Mouse (Mus musculus) urinary bladder, postnatal 25 days (tissue): Measurements from ENCODE around the gene Hes7.

ENCODE experiments used
- DNase-seq: peaks from one replicate; pipeline ENCODE4 v3.0.0; 2022; ENCODE audit warnings: low spot score

Hes7 gene

DNA sequence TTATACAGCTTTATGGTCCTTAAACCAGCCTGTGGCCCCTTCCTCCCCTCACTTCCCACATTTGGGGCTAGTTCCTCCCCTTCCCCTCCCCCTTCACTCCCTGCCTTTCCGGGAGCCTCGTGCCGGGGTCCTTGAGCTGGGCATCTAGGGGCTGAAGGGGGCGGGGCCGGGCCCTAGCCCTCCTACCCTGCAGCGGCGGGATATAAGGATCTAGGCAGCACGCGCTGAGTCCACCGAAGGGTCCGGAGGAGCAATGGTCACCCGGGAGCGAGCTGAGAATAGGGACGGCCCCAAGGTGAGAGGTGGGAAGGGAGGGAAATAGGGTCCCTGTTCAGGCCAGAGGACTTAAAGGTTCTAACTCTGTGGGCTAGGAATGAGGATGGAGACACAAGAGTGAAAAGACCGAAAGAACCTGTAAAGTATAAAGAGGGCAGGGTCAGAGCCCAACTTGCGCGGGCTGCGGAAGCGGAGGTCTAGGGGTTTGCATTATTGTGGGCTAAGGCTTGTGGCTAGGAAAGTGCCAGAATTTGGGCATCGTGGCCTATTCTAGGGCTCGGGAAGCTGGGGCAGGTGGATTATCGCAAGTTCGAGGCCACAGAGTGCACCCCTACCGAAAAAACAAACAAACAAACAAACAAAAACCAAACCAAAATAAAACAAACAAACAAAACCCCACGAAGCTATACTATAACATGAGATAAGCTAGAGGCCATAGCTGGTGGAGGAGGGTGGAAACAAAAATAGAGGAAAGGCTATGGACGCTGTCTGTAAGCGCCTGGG, at the start of gene Hes7:
Gene Hes7, plus strand, starts transcription at position 184 of the 780 bp plus-strand sequence.
- DNase-seq: no peak

DNA sequence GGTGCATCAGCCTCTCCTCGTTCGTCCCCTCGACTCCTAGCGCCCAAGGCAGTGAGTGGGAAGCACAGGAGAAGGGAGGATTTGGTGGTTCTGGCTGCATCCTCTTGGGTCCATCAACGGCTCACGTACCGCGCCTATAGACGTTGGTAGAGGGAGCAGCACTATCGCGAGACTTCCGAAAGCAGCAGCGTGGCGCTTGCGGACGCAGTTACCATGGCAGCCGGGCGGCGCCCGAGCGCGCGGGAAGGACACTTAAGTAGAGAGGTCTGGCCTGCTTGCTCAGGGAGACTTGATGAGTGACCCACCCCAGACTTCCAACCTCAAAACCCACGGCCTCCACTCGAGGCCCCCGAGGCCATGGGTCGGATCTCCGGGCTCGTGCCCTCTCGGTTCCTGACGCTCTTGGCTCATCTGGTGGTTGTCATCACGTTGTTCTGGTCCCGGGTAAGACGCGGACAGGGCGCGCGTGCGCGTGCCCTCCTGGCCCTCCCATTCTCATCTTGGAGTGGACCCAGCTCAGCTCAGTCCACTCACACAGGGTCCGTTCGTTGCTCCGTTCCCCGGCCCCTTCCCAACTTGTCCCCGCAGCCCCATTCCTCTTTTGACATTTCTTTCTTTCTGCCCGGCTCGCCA, 49.5 kb upstream of the Hes7 start, which contains the start of gene Tmem107:
Gene Tmem107, plus strand, starts transcription at position 217 of the 633 bp plus-strand sequence.
- peak; percentile 94 for DNase-seq

DNA sequence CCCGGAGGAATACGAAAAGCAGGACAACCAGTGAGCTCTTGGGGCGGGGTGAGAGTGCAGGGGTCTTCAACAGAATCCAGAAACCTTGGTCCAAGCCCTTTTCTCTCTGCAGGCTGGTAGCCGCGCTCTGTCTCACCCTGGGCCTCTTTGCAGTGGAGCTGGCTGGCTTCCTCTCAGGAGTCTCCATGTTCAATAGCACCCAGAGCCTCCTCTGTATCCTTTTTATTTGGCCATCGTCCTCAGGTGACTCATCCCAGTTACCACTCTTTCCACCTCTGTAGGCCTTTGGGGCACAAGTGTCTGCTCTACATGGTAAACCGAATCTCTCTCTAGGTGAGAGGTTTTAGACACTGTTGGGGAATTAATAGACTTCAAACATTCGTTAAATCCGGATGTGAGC, 48.9 kb upstream of the Hes7 start:
- no peak for DNase-seq

DNA sequence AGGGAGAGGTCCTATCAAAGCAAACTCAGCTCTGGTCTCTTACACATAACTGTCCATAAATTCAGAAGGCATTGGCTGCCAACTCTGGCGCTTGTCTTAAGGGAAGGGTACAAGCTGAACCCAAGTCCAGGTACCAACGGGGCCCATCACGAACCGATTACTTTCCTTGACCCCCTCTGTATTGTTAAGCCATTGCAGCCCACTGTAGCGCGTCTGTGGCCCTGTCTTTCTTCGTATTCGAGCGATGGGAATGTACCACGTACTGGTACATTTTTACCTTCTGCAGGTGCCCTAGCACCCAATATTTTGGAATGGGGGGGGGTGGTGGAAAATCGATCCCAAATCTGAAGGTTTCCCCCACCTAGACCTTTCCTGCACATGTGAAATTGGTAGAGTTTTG, 48.0 kb upstream of the Hes7 start:
- no peak for DNase-seq

DNA sequence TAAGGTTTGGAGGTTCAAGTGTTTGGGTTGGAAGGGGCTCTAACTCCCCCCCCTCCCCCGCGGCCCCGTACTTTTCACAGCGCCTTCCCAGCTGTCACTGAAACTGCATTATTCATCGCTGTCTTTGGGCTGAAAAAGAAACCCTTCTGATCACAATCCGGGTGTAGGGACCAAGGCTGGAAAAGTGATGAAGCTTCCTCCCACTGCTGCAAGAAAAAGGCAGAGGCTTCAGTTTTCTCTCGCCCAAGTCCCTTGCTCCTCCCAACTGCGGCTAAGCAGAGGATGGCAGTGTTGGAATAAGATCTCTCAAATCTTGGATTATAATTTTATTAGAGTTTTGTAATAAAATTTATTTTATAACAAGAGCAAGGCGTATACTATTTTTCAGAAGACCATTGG, 47.5 kb upstream of the Hes7 start:
- no peak for DNase-seq

DNA sequence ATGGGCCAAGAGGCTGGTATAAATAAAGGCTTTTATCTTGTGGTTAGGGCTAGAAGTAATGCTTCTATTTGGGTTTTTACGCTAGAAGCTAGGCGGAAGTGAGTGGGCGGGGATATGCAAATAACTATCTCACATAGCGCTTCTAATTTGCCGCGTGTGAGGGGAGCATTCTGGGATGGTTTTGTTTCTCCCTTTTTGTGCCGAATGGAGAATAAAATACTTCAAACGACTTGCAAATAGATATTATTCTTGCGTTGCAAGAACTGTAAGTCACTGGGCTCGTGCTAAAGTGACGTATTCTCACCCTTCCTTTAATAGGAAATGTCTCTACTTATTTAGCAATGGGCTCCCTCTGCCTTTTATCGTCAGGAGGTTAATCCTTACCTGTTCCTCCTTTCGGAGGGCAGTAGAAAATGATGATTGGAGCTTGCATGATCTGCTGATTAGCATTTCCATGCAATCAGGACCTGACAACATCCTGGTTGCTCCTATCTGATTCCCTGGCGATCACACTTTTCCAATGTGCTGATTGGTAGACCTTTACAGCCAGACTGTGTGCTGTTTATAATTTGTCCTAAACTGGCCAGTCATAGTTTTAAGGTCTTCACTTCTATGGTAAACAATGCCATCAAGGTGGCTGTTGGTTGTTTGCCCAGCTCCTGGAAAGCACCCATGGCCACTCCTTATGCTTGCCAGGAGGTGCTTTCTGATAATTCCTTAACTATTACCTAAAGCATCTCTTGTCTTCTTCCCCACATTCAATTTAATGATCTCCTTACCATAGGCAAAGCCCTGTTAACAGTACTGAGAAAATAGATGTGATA, 46.9 kb upstream of the Hes7 start:
- peak; percentile 65 for DNase-seq

DNA sequence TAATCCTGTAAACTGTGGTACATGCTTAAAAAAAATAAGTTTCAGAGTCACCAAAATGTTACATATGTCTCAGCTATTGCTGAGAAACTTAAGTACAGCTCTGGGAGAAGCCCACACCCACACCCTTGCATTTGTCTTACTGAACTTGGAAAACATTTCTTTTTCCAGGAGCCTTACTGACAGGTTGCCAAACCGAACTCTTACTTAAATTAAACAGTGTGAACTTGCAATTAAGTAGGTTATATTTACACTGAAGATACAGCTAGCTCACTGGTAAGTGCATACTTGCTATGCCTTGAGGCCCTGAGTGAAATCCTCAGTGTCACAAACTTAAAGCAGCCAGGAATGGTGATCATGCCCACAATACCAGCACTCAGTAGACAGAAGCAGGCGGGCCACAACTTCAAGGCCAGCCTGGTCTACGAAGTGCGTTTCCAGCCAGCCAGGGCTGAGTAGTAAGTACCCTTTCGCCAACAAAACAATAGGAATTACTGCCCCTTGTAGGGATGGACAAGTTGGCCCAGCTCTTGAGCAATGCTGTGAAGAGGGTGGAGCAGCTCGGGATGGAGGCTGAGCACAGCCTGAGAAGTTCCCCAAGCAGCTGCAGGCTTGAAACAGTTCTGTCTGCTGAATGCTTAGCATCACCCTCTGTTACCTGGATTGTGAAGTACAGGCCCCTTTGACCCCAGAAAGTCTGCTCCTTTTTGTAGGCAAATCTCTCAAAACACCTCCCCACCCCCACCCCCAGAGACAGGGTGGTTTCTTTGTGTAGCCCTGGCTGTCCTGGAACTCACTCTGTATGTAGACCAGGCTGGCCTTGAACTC, 46.0 kb upstream of the Hes7 start:
- DNase-seq: no peak

DNA sequence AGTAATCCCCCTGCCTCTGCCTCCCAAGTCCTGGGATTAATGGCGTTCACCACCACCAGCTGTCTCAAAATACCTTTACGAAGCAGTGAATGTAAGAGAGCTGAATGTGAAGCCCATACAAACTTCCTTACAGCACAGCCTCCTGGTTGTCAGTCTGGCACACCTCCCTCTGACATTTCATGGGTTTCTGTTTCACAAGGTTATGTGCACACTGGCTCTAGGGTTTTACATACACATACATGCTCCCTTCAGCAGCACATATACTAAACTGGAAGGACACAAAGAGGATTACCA, 45.5 kb upstream of the Hes7 start:
- DNase-seq: no peak

DNA sequence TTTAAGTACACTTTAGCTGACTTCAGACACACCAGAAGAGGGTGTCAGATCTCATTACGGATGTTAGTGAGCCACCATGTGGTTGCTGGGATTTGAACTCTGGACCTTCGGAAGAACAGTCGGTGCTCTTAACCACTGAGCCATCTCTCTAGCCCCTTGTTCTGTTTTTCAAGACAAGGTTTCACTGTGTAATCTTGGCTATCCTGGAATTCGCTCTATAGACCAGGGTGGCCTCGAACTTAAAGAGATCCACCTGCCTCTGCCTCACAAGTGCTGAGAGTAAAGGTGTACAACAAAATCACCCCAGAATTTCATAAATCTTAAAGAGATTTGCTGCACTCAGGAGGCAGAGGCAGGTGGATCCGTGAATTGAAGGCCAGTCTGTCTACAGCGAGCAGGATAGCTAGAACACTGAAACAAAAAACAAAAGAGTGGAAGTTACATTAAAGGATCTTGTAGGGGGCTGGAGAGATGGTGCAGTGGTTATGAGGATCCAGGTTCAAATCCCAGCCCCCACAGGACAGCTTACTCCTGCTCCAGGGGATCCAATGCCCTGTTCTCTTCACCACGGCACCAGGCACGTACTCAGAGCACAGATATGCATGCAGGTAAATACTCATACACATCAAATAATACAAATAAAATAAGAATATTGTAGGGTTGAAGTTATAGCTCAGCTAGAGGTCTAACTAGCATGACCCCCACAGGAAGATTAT, 44.3 kb upstream of the Hes7 start:
- DNase-seq: no peak

DNA sequence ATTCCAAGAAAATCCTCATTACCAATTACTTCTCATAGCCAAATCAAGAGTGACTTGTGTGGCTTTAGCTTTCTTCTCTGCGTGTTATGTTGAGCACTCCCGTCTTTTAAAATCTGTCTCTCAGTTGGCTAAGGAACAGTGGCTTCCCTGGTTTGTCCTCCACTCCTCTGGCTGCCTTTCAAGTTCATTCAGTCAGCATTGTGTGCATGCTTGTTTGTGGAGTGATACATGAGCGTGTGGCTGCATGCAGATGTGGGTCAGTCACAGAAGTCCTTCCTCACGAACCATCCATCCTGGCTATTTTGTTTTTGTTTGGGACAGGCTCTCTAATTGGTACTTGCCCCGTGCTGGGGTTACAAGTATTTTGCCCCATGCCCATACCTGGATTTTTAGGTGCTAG, 43.6 kb upstream of the Hes7 start:
- no peak for DNase-seq

DNA sequence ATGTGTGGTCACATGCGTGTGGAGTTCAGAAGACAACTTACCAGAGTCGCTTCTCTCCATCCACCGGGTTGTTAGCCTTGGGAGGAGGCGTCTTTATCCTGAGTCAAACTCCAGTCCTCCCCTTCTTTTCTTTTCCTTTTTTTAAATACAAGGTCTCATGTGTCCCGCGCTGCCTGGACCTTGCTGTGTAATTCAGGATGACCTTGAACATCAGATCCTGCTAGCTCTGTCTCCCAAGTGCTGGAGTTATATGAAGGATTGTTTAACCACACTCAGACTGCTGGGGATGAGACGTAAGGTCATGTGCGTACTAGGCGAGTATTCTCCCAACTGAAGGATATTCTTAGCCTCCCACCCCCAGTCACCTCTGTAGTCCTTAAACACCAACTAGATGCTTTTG, 42.9 kb upstream of the Hes7 start:
- no peak for DNase-seq

DNA sequence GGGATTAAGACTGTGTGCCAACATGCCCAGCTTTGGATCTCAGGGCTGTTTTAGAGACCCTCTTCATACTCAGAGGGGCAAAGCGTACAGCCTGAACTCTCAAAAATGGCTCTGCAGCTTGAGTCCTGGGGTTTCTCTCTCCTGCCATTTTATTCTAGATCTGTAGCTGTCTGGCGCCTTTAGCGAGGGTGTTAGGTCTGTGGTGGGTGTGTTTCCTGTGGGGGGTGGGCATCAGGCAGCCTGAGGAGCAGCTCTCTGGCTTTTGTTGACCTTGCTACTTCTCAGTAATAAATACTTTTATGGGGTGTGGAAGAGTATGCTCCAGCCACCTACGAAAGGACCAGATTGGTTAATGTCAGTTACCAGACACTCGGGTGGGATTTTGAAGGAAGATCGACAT, 42.2 kb upstream of the Hes7 start:
- no peak for DNase-seq

DNA sequence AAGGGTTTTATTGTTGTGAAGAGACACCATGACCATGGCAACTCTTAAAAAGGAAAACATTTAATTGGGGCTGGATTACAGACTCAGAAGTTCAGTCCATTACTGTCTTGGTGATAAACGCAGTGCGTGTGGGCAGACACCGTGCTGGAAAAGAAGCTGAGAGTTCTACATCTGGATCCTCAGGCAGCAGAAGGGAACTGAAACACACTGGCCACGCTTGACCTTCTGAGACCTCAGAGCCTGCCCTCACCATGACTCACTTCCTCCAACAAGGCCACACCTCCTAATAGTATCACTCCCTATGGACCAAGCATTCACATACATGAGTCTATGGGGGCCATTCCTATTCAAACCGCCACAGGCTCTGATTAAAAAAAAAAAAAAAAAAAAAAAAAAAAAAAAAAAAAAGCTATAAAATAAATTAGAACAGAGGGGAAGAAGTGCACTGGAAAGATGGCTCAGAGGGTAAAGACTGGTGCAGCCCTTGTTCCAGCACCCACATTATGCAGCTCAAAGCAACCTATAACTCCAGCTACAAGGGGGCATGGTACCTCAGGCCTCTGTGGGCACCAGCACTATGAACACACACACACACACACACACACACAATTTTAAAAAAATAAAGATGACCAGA, 41.3 kb upstream of the Hes7 start:
- no peak for DNase-seq

DNA sequence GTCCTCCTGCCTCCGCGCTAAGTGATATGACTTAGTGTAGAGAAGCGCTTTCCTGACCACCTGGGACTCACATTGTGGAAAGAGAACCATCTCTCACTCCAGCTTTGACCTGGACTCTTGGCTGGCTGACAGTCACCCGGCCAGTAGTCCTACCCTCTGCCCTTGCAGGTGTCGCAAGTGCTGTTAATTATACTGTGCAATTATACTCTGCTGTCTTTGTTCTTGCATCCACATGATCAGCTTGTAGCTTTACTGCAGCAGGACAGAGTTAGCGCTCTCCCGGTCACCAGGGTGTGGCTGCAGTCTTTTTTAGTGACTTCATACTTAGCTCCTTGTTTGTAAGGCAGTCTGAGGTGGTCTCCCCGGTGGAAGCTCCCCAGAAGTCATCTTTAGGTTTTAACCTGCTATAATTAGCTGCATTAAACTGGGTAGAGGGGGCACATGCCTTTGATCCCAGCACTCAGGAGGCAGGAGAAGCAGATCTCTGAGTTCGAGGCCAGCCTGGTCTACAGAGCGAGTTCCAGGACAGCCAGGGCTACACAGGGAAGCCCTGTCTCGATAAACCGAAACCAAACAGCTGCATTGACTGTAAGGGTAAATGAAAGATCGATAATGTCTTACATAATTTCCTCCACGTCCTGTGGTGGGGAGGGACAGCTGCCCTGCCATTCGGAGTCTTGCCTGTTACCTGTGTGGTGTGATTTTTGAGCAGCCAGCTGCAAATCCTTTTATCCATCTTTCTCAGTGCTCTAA, 39.9 kb upstream of the Hes7 start:
- no peak for DNase-seq

DNA sequence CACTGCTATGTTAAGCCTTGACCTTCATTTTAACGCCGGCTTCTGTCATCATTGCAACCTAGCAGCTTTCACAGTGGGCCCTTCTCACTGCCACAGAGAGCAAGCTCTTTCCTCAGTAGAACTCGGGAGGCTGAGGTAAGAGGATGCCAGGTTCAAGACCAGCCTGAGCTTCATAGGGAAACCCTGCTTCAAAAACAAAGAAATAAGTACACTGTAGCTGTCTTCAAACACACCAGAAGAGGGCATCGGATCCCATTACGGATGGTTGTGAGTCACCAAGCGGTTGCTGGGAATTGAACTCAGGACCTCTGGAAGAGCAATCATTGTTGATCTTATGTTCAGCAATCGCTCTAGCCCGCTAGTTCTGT, 39.4 kb upstream of the Hes7 start:
- no peak for DNase-seq

DNA sequence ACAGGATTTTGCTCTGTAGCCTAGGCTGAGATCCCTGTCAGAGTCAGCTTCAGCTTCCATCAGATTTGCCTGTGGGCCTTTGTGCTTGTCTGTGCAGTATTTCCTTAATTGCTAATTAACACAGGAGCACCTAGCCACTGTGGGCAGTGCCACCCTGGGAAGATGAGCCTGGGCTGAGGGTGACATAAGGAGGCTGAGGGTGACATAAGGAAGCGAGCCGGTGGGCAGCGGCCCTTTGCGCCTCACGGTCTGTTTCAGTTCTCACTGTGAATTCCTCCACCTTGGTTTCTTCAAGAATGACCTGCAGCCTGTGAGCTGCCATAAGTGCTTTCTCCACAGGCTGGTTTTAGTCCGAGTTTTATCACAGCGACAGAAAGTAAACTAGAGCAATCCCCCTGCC, 38.6 kb upstream of the Hes7 start:
- no peak for DNase-seq

DNA sequence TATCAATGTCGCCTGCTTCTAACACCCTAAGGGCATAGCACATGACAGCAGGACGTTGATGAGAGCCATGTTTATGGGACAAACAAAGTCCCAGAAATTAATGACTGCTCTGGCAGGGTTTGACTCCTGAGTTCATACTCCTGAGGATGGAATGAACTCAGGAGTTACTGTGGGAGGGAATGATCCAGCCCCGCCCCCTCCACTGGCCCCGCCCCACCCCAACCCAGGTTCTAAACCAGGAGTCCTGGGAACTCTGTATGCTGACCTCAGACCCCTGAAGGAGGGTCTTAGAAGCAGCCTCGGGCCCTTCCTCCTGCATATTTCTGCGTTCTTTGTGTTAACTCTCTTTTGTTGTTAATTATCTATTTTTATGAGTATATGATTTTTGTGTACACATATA, 34.6 kb upstream of the Hes7 start:
- DNase-seq: no peak

DNA sequence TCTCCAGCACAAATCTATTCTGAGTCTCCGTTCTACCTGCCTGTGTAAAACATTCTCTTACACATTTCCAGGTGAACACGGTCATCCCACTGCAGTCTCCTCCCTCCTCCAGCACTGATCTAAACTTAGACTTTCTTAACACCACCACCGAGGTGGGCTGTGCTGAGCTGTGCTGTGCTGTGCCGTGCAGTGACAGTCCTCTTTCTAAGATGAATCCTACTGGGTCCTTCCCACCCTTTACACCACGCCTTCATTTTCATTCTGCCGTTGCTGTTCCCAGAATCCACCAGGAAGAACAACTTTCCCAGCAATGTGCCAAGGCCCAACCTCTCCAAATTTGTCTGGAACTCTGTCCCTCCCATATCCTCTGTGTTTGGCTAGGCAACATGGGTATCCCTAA, 33.8 kb upstream of the Hes7 start:
- DNase-seq: no peak

DNA sequence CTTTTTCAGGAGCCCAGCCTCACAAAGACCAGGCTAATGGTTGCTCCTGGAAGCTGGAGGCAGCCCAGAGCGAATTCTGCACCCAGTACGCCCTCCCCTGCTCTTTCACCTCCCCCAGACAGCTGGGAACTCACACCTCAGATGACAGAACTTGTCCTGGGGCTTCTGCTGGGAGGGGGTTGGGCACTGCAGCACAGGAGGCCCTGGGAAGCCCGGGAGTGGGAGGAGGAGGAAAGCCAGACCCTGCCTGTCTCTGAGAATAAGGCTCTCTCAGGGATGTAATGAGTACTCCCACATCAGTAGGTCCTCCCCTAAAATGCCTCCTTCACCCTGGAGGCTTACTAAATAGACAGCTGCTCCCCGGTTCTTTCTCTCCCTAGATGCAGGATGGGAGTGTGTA, 33.1 kb upstream of the Hes7 start:
- DNase-seq: no peak

DNA sequence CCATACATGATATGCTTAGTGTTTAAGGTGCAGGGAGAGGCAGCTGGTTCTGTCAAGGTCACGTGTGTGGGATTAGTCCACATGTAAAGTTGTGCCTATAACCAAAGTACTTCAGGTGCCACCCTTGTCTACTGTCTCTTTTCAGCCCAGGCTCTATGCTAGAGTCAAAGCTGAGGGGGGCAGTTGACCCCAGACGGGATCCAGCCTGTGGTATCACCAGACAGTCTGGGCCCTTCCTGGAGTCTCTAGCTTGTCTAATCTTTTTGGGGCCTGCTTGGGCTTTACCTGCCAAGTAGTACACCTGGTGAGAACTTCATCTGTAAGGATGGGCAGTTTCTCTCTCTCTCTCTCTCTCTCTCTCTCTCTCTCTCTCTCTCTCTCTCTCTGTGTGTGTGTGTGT, 32.6 kb upstream of the Hes7 start:
- no peak for DNase-seq
